Mouse (Mus musculus): Measurements from ENCODE around the gene Dnajc27.

DNA sequence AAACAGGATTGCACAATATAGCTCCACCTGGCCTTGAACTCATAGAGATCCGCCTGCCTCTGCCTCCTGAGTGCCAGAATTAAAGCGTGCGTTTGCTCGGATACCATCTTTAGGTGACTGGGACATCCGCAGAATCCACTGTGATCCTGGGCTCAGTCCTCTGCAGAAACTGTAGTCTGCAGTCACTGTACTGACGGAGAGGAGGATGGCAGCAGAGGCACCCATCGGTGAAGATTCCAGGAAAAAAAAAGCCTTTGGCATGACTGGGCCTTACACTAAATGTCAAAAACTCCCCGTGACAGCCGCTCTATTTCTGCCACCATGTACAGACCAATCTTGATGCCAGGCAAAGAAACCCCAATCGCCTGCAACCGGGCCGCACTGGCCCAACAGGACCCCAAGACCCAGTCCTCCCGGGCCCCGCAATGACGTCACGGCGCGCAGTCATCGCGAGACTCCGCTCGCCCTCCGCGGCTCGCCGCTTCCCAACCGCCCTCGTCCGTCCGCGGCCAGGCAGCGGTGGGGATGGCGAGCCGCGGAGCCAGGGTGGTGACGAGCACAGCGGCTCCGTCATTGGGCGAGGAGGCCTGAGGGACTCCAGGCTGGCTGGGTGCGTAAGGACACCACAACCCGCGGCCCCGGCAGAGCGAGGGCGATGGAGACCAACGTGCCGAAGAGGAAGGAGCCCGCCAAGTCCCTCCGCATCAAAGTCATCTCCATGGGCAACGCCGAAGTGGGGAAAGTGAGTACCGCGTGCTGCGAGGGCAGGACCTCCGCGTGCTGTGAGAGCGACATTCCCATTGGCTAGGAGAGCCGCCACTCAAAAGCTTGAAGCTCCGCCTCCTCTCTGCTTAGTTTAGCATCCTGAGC lies at the start of gene Dnajc27:
- no peak; the same call in 1 of the 2 replicates for TF ChIP-seq POLR2A (IDR thresholded peaks at IDR 0.05; ENCODE audit: low read depth, low read length)
- TF ChIP-seq CTCF (IDR thresholded peaks at IDR 0.05; ENCODE audit: extremely low read depth, insufficient read depth, insufficient read length, insufficient replicate concordance), result no peak
